Mouse (Mus musculus): ENCODE results near the gene Prps1l3.

Prps1l3 gene

DNA sequence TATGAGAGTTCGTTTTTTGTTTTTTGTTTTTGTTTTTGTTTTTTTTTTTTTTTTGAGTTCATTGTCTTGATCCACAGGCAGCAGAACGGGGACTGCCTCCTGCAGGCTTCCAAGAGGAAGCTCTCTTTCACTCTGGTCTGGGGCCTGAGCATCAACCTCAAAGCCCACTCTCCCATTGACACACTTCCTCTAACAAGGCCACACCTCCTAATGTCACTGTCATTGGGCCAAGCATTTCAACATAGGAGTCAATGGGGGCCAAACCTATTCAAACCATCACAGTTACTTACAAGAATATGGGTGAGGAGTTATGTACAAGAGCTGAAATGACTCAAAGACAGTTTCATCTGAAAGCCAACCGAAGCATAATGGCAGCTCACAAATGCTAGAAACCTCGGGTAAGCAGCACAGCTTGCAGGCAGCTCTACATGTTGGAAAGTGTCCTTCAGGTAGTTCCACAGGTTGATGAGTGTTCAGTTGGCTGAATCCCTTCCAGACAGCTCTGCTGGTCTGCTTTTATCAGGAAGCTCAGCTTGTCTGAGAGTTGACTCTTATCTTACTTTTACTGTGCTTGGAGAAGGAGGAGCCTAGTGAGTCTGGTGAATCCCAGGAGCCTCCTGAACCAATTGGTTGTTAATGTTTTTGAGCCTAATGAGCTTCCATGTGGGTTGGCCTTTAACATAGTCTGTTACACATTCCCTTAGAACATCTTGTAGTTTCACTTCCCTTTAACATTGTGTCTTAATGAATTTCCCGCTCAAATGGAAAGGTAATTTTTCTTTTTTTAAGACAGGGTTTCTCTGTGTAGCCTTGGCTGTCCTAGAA, 13.7 kb downstream of the Prps1l3 start:
- no peak for DNase-seq (ENCODE audit: low spot score in 2 of 2)

DNA sequence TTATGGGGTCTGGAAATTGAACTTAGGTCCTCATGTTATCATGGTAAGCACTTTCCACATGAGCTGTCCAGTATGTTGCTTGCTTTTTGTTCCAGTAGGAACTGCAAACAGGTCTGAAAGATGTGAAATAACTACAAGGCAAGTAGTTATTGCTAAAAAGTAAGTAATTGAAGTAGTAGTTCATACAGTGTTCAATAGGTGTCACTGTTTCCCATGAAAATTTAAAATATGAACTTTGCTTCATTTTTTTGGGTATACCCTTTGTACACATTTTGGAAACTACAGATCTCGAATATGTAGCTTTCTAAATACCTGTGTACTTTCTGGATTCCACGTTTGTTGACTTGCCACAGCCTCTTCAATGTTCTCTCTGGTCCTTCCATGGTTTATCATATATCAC, 28.4 kb downstream of the Prps1l3 start:
- DNase-seq (ENCODE audit: low spot score in 2 of 2): no peak

DNA sequence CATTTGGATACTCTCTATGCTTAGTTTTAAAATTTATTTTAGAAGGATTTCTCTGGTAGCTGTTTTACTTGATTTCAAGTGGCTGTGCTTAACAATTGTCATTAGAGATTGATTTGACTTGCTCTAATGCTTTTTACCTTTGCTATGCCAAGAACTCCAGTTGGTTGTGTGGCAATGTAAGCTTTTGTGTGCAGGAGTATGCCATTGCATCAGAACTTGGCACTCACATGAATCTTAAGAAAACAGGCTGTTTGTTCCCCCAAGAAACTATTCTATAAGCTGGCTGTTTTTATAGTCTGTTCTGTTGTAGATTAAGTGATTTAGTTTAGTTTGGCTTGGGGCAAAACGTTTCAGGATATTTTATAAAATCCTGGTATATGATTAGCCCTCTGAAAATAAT, 45.2 kb downstream of the Prps1l3 start:
- no peak for DNase-seq (ENCODE audit: low spot score in 2 of 2)

DNA sequence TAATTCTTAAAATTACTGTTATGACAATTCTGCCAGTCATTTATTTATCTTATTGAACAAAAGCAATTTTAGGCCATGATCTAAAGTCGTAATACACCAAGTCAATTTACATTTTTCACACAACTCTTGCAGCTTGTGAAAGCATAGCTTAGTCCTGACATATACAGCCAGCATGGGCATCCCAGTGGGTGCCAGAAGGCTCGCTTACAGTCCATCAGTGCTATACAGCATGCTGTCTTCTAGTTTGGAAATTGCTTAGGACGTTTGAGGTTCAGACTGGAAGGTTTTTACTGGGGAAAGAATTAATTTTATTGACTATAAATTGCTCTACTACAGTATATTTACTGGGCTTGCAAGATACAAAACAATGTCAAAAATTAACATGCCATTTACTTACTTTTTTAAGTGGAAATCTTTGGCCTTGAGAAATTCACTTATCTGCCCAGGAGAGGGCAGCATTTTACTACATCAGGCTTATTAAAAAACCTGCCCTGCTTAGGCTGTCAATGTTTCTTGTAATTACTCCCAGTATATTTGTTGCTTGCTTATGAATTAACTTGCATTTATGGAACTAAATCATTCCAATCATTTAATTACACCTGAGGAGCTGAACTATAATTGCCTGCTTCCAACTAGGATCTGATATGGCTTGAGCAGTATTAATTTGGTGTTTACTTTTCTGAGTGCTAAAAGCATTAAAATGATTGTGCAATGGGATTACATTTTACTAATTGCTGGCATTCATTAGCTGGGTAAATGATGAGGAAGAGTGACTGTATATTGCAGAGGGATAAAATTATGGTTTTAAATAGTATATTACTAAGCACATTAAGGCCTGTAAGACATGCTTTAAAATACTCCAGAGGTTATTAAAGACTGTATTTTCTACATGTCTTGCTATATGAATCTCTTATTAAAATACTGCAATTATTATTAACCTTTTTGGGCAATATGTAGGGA, 51.2 kb downstream of the Prps1l3 start:
- no peak for DNase-seq (ENCODE audit: low spot score in 2 of 2)

DNA sequence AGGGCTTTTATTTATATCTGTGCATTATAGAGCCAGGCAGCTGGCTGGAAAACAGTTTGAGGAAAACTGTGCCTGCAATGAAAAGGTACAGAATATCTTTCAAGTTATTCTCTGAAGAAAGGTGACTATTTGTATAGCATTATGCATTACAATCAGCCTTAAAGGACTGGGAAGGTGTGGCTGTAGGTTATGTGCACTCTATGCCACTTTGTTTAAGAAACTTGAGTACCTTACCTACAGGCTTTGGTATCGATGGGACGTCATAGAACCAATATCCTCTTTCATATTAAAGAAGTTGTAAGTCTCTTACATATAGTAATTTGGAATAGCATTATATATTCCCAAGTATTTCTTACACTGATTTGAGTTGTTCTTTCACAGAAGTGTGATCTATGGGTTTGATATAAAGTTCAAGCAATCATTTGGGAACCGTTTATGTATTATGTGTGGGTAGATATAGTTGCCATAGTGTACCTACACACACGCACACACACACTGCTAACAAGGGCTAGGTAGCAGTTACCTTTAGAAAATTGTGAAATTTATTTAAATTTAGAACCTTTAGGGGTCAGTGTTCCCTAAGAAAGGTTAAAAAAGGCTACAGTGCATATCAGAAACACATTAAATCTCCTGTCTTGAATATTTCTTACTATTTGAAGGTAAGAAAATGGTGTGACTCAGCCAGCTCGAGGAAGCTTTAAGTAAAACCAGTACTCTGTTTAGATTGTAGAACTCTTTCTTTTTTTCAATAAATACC, 55.3 kb downstream of the Prps1l3 start:
- no peak for DNase-seq (ENCODE audit: low spot score in 2 of 2)
